Mouse (Mus musculus) layer of hippocampus, adult 6 months (tissue): ENCODE results near the gene Krt77. TPM values are rescaled to one million over a fixed set of nuclear protein-coding genes. Genes with fewer than 3 reads are reported as not detected.

ENCODE experiments used
- long read RNA-seq, 2 experiments: library from polyadenylated mRNA; unstranded; transcript quantifications; one replicate each; pipeline ENCODE4 v2.0.0; 2019 to 2020
- microRNA-seq: library from miRNA; unstranded; fragments of <30 nt; microRNA quantifications from one replicate; pipeline ENCODE4 v1.2.0, GENCODE M21; 2020
- polyA plus RNA-seq: library from polyadenylated mRNA; unstranded; fragments of <200 nt; fragmentation: Nextera tagmentation; gene quantifications from 2 replicates; pipeline ENCODE4 v1.2.3, GENCODE M21; 2021

Krt77 gene
- 4.4 and 4.5 TPM in 2 replicates for polyA plus RNA-seq
- long read RNA-seq, experiment 1, partial matches to known transcripts, result 2 of 9 reads
- long read RNA-seq, experiment 1, other reads (novel, unspliced or antisense), result 6 of 9 reads
- long read RNA-seq, experiment 2, partial matches to known transcripts, result 2 of 15 reads
- long read RNA-seq, experiment 2, other reads (novel, unspliced or antisense), result 12 of 15 reads

DNA sequence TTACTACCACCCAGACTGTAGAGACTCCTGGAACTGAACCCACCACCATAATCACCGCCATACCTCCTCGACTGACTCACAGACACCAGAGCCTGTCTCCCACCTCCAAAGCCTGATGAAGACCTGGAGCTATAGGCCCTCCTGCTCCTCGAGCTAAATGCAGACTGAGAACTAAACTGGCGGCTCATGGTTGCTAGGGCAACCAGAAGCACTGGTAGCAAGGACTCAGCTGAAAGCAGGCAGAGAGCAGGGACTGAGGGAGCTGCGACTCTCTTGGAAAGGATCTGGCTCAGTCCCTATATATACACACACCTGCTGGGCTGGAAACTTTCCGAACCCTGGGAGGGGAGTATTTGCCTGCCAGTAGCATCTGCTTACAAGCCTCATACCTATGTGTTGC is at the start of gene Krt77:
Krt77 (minus strand) TSS at position 275 of the 400 bp plus-strand sequence.

GRCm38 (mm10) chr15:101892820-101893219 is 23.3 kb upstream of the Krt77 start, which contains the start of gene Krt76:
Krt76 (minus strand) TSS chr15:101892920.

DNA sequence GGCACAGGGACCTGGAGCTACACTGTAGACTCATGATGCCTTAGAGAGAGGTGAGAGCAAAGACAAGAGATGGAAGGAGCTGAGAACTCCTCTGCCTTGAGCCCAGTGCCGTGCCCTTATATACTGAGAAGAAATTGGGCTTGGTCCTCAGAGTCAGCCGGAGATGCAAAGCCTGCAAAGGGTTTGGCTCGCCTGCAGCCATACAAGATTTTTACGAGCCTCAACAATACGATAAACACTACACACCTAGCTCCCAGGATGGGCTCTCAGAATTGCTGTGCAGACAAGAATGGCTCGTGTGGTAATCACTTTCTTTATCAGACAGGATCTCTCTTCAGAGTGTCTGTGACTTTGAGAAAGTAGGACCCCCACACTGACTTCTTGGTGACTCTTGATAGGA is 18.8 kb downstream of the Krt77 start, which contains the start of gene Krt1:
Krt1 (minus strand) TSS at position 101 of the 400 bp plus-strand sequence.

GRCm38 (mm10) chr15:101817875-101818274 is 51.6 kb downstream of the Krt77 start, which contains the start of gene Krt2:
Krt2 (minus strand) TSS chr15:101818169.

Small RNA genes lying within 50 kb of the gene (microRNA-seq; reads per million reads assigned to microRNA genes)
- gene Gm44356, result not detected

Other genes starting within 250 kb of the Krt77 start
- gene Gm5414, start 241.5 kb downstream of the Krt77 start, polyA plus RNA-seq, result not detected in 2 replicates
- not detected in 2 replicates for gene Gm5478, start 222.3 kb downstream of the Krt77 start, polyA plus RNA-seq
- not detected in 2 replicates for gene Krt6b, start 189.4 kb downstream of the Krt77 start, polyA plus RNA-seq
- gene Krt6a, start 175.4 kb downstream of the Krt77 start, polyA plus RNA-seq, result not detected in 2 replicates
- gene Krt5, start 156.8 kb downstream of the Krt77 start, polyA plus RNA-seq, result 0.38 and 0.46 TPM in 2 replicates
- gene Krt71, start 126.6 kb downstream of the Krt77 start, polyA plus RNA-seq, result not detected in 2 replicates
- not detected in 2 replicates for gene Krt72, start 83.2 kb downstream of the Krt77 start, polyA plus RNA-seq
- gene Krt73, start 67.4 kb downstream of the Krt77 start, polyA plus RNA-seq, result 3.9 and 4.0 TPM in 2 replicates
- gene Krt2, start 51.5 kb downstream of the Krt77 start, polyA plus RNA-seq, result 0.48 and 1.0 TPM in 2 replicates
- gene Krt1, start 18.9 kb downstream of the Krt77 start, polyA plus RNA-seq, result 5.6 and 6.0 TPM in 2 replicates
- not detected in 2 replicates for gene Krt76, start 23.2 kb upstream of the Krt77 start, polyA plus RNA-seq
- gene Krt4, start 55.0 kb upstream of the Krt77 start, polyA plus RNA-seq, result not detected in 2 replicates
- gene Krt79, start 70.6 kb upstream of the Krt77 start, polyA plus RNA-seq, result 0.67 and 0.80 TPM in 2 replicates
- gene Krt78, start 84.6 kb upstream of the Krt77 start, polyA plus RNA-seq, result not detected in 2 replicates
- gene Krt8, start 134.8 kb upstream of the Krt77 start, polyA plus RNA-seq, result 0.53 and 5.4 TPM in 2 replicates
- 2.5 and 32.1 TPM in 2 replicates for gene Krt18, start 158.5 kb upstream of the Krt77 start, polyA plus RNA-seq
- 60.8 and 64.7 TPM in 2 replicates for gene Eif4b, start 204.1 kb upstream of the Krt77 start, polyA plus RNA-seq
- gene Tns2, start 230.7 kb upstream of the Krt77 start, polyA plus RNA-seq, result 3.7 and 6.3 TPM in 2 replicates